Mouse (Mus musculus): ENCODE results near the gene Wdr93. TPM values are rescaled to one million over a fixed set of nuclear protein-coding genes. Genes with fewer than 3 reads are reported as not detected.
A peak's percentile ranks its signal among the peaks of the same experiment; 100 is the strongest.

Wdr93 gene
- 0.54 and 1.3 TPM in 2 replicates for total RNA-seq (2014; rRNA removed)
- polyA plus RNA-seq (2015; fragmentation: Nextera tagmentation; extraction: Ambion mirVana) = 0.24 and 0.30 TPM in 2 replicates

DNA sequence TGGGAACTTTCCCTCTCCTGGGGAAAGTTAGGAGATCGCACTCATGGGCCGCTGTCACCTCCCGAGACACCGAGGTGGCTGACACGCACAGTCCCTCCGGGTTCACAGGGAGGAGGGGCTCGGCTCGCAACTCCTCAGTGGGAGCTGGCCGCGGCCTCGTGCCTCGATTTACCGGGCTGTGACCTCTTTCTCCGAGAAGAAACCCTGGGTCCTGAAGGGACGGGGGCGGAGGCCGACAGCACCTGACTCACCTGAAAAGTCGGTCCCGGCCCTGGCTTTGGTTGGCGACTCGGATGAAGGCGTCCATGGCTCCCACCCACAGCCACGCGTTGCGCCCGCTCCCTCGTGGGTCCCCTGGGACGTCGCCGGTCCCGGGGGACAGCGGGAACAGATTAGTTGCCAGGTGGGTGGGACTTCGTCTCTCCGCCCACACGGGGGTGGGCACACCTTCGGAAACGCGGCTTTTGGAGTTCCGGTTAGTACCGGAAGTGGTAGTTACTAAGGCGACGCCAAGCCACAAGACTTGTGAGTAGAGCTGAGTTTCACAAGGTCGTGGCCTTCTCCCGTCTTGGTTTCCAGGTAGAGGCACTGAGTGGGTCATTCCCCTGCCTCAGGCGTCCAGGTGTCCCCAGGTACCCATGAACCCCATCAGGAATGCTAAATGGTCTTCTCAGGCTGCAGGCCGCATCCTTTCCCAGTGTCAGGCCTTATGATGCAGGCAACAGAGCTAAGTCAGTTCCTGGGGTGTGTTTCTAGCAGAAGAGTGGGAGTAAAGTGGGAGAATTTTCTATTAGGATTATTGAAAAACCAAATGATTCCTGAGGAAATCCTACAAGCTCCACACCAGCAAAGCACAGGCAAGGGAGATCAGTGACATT is at the start of gene Wdr93, which contains the start of gene Pex11a:
Wdr93 (plus strand) TSS at position 505 of the 878 bp plus-strand sequence.
Pex11a (minus strand) TSS at position 473 of the 878 bp plus-strand sequence.
- Histone ChIP-seq H3K9ac (replicated peaks; ENCODE audit: low read length) (peak within 1 kb of the TSS; percentile 55), H3K4me2 (ENCODE audit: low read depth, low read length) (peak within 1 kb of the TSS; percentile 99), H3K4me3 (ENCODE audit: low read length) (peak within 1 kb of the TSS; percentile 65), H3K9me3 (ENCODE audit: low read length) (no peaks in the 10 kb centered on the region), H3K27me3 (ENCODE audit: insufficient read depth, low read length) (no peaks in the 10 kb centered on the region), H3K27ac (no peak within 1 kb of the TSS), H3K4me1 (ENCODE audit: insufficient read depth, low read length) (peaks cover 5% of the 10 kb centered on the region; the same call in 1 of the 2 replicates), H3K36me3 (ENCODE audit: insufficient read depth, low read length) (no peaks in the 10 kb centered on the region)
- 3% methylated on average over 43 of the region's 46 CpGs for WGBS
- DNase-seq (ENCODE audit: low spot score) = peak; percentile 93
- ATAC-seq = peak; percentile 95
- no peak for TF ChIP-seq CTCF (IDR thresholded peaks at IDR 0.05; ENCODE audit: low read depth)

DNA sequence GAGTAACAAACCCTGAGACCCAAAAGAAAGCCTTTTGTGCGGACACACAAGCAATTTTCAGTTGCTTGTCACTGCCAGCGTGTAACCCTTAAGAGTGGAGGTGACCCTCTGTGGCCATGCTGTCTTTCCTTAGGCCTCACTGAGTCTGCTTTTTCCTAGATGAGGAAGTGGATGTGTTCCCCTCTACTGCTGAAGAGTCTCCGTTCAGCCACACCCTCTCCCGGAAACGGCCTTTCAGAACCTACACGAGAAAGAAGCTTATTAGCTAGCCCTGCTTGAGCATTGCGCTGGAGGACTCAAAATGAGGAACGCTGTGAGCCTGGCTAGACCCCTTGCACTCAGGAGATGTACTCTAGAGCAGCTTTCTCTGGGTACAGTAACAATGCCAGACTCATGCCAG is 46.5 kb upstream of the Wdr93 start:
- no peak overlapping the region for H3K9ac ChIP-seq (replicated peaks; ENCODE audit: low read length)
- no peak overlapping the region for H3K4me3 ChIP-seq (ENCODE audit: low read length)
- TF ChIP-seq CTCF (IDR thresholded peaks at IDR 0.05; ENCODE audit: low read depth) = no peak
- ATAC-seq (no peak), DNase-seq (ENCODE audit: low spot score) (no peak)
- no peaks in the 10 kb centered on the region for H3K4me1 ChIP-seq (ENCODE audit: insufficient read depth, low read length)
- no peaks in the 10 kb centered on the region for H3K9me3 ChIP-seq (ENCODE audit: low read length)
- 88% methylated on average over 8 of the region's 8 CpGs for WGBS
- no peak overlapping the region for H3K27ac ChIP-seq
- no peaks in the 10 kb centered on the region for H3K27me3 ChIP-seq (ENCODE audit: insufficient read depth, low read length)
- no peak overlapping the region for H3K4me2 ChIP-seq (ENCODE audit: low read depth, low read length)
- peaks cover 26% of the 10 kb centered on the region; the same call in 1 of the 2 replicates for H3K36me3 ChIP-seq (ENCODE audit: insufficient read depth, low read length)

GRCm38 (mm10) chr7:79702755-79703154 is 40.2 kb upstream of the Wdr93 start:
- ATAC-seq (no peak), DNase-seq (ENCODE audit: low spot score) (no peak)
- no peak for TF ChIP-seq CTCF (IDR thresholded peaks at IDR 0.05; ENCODE audit: low read depth)
- no peaks in the 10 kb centered on the region for H3K9me3 ChIP-seq (ENCODE audit: low read length)
- H3K4me2 ChIP-seq (ENCODE audit: low read depth, low read length) = no peak overlapping the region
- 80% methylated on average over 16 of the region's 16 CpGs for WGBS
- H3K4me1 ChIP-seq (ENCODE audit: insufficient read depth, low read length) = no peaks in the 10 kb centered on the region
- peaks cover 20% of the 10 kb centered on the region; the same call in 1 of the 2 replicates for H3K36me3 ChIP-seq (ENCODE audit: insufficient read depth, low read length)
- no peak overlapping the region for H3K9ac ChIP-seq (replicated peaks; ENCODE audit: low read length)
- no peak overlapping the region for H3K27ac ChIP-seq
- no peaks in the 10 kb centered on the region for H3K27me3 ChIP-seq (ENCODE audit: insufficient read depth, low read length)
- no peak overlapping the region for H3K4me3 ChIP-seq (ENCODE audit: low read length)

DNA sequence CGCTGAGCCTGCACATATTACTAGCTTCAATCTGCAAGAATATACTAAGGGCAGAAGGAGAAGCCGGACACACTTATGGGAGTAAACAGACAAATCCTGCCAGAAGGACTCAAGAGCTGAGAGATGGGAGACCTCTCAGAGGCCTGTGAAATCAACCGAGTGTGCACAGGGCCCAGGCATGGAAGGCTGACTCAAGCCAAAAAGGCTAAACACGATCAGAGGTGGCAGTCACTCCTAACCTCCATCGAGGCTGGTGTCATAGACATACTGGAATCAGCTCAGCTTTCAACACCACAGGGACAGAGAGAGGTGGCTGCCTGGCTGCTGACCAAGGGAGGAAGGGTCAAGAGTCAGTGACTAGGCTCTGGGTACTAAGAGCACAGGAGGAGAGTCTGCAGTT is 37.8 kb upstream of the Wdr93 start:
- Histone ChIP-seq H3K4me1 (ENCODE audit: insufficient read depth, low read length) (no peaks in the 10 kb centered on the region), H3K9me3 (ENCODE audit: low read length) (no peaks in the 10 kb centered on the region), H3K4me3 (ENCODE audit: low read length) (no peak overlapping the region), H3K27ac (no peak overlapping the region), H3K27me3 (ENCODE audit: insufficient read depth, low read length) (no peaks in the 10 kb centered on the region), H3K9ac (replicated peaks; ENCODE audit: low read length) (no peak overlapping the region), H3K36me3 (ENCODE audit: insufficient read depth, low read length) (0 out of 2 replicates have a peak, but pooled peaks cover 7% of the 10 kb centered on the region), H3K4me2 (ENCODE audit: low read depth, low read length) (no peak overlapping the region)
- no peak for DNase-seq (ENCODE audit: low spot score)
- no peak for TF ChIP-seq CTCF (IDR thresholded peaks at IDR 0.05; ENCODE audit: low read depth)
- no peak for ATAC-seq
- 88% methylated on average over 5 of the region's 5 CpGs for WGBS

GRCm38 (mm10) chr7:79710130-79710607 is 32.8 kb upstream of the Wdr93 start:
- Histone ChIP-seq H3K4me3 (ENCODE audit: low read length) (peak overlapping the region; percentile 37), H3K4me2 (ENCODE audit: low read depth, low read length) (peak overlapping the region; percentile 65), H3K27ac (peak overlapping the region; percentile 59), H3K4me1 (ENCODE audit: insufficient read depth, low read length) (no peaks in the 10 kb centered on the region), H3K9me3 (ENCODE audit: low read length) (no peaks in the 10 kb centered on the region), H3K27me3 (ENCODE audit: insufficient read depth, low read length) (no peaks in the 10 kb centered on the region), H3K36me3 (ENCODE audit: insufficient read depth, low read length) (no peaks in the 10 kb centered on the region), H3K9ac (replicated peaks; ENCODE audit: low read length) (peak overlapping the region; percentile 61)
- ATAC-seq (peak; percentile 93), DNase-seq (ENCODE audit: low spot score) (peak; percentile 92)
- peak; percentile 24; the same call in 1 of the 2 replicates for TF ChIP-seq CTCF (IDR thresholded peaks at IDR 0.05; ENCODE audit: low read depth)
- 3% methylated on average over 52 of the region's 55 CpGs for WGBS

DNA sequence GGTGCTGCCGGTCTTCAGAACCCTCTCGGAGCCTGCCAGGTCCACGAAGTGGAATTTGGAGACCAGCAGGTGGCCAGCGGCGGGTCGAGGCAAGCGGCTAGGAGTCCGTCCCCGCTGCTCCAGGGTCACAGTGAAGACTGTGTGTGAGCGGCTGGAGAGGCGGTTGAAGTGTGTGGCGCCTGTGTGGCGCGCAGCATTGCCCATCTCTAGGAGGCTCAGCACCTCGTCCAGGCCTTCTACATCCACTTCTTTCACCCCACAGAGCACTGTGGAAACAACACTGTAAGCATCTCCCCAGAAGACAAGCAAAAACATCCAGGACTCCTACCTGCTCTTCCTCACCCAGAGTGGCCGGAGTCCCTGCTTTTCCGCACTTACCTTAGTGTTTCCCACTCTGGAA is 32.1 kb upstream of the Wdr93 start:
- Histone ChIP-seq H3K9ac (replicated peaks; ENCODE audit: low read length) (peak overlapping the region; percentile 61), H3K9me3 (ENCODE audit: low read length) (no peaks in the 10 kb centered on the region), H3K27ac (peak overlapping the region; percentile 59), H3K27me3 (ENCODE audit: insufficient read depth, low read length) (no peaks in the 10 kb centered on the region), H3K4me2 (ENCODE audit: low read depth, low read length) (peak overlapping the region; percentile 65), H3K36me3 (ENCODE audit: insufficient read depth, low read length) (no peaks in the 10 kb centered on the region), H3K4me1 (ENCODE audit: insufficient read depth, low read length) (no peaks in the 10 kb centered on the region), H3K4me3 (ENCODE audit: low read length) (peak overlapping the region; percentile 37)
- ATAC-seq (peak; percentile 5; the same call in 1 of the 2 replicates), DNase-seq (ENCODE audit: low spot score) (peak; percentile 17)
- WGBS = 34% methylated on average over 17 of the region's 17 CpGs
- TF ChIP-seq CTCF (IDR thresholded peaks at IDR 0.05; ENCODE audit: low read depth) = no peak; the same call in 1 of the 2 replicates
